Mouse (Mus musculus) induced T-regulatory cell, adult 2 months (primary cell): ENCODE results near the gene Parp3.

Experiments
- DNase-seq: peaks from one replicate; pipeline ENCODE4 v3.0.0-alpha.2; 2012; ENCODE audit warnings: low read depth

Parp3 gene

GRCm38 (mm10) chr9:106457163-106457559, 19.6 kb downstream of the Parp3 start:
- DNase-seq, result no peak

- no peak for DNase-seq
These were observed 20.2 kb downstream of the Parp3 start for GRCm38 (mm10) chr9:106456325-106457162.

GRCm38 (mm10) chr9:106454888-106455681, 21.7 kb downstream of the Parp3 start:
- no peak for DNase-seq

- DNase-seq, result no peak
These were observed 22.5 kb downstream of the Parp3 start for GRCm38 (mm10) chr9:106454071-106454761.

GRCm38 (mm10) chr9:106453271-106454070, 23.3 kb downstream of the Parp3 start, which contains the start of gene Pcbp4:
Gene Pcbp4 (plus strand): TSS chr9:106453291.
- DNase-seq, result peak; percentile 80

GRCm38 (mm10) chr9:106452821-106453220, 23.9 kb downstream of the Parp3 start:
- DNase-seq, result no peak

- no peak for DNase-seq
These were observed 24.4 kb downstream of the Parp3 start for GRCm38 (mm10) chr9:106452351-106452750.

GRCm38 (mm10) chr9:106451899-106452298, 24.9 kb downstream of the Parp3 start:
- no peak for DNase-seq

- DNase-seq, result no peak
These were observed 25.5 kb downstream of the Parp3 start for GRCm38 (mm10) chr9:106451298-106451697.

- DNase-seq, result no peak
These were observed 26.1 kb downstream of the Parp3 start for GRCm38 (mm10) chr9:106450661-106451060.

GRCm38 (mm10) chr9:106449947-106450346, 26.8 kb downstream of the Parp3 start:
- no peak for DNase-seq

- DNase-seq, result peak; percentile 82
These were observed 28.2 kb downstream of the Parp3 start for GRCm38 (mm10) chr9:106448498-106449031.

- DNase-seq, result no peak
These were observed 28.8 kb downstream of the Parp3 start for GRCm38 (mm10) chr9:106447951-106448350.

- peak; percentile 80 for DNase-seq
These were observed 29.4 kb downstream of the Parp3 start, which contains the start of the genes Abhd14b and Abhd14a for GRCm38 (mm10) chr9:106447348-106447747. Gene Abhd14b (plus strand): TSS chr9:106447459. Gene Abhd14a (minus strand): TSS chr9:106447678.

GRCm38 (mm10) chr9:106444836-106445235, 31.9 kb downstream of the Parp3 start:
- DNase-seq, result no peak

GRCm38 (mm10) chr9:106442680-106443079, 34.1 kb downstream of the Parp3 start:
- DNase-seq, result no peak

- no peak for DNase-seq
These were observed 40.2 kb downstream of the Parp3 start for GRCm38 (mm10) chr9:106436566-106436965.

- DNase-seq, result no peak
These were observed 43.4 kb downstream of the Parp3 start for GRCm38 (mm10) chr9:106433389-106433788.

GRCm38 (mm10) chr9:106430015-106430264, 46.8 kb downstream of the Parp3 start:
- DNase-seq, result no peak

GRCm38 (mm10) chr9:106429221-106430014, 47.3 kb downstream of the Parp3 start, which contains the start of gene Rpl29:
Gene Rpl29 (plus strand): TSS chr9:106429454.
- DNase-seq, result peak; percentile 99
